Mouse (Mus musculus) brain, embryonic 14.5 days (tissue): Measurements from ENCODE around the gene Add2. TPM values are rescaled to one million over a fixed set of nuclear protein-coding genes. Genes with fewer than 3 reads are reported as not detected.

ENCODE experiments used
- DNase-seq: peaks from one replicate; pipeline ENCODE4 v3.0.0-alpha.2; 2011; ENCODE audit warnings: low read depth
- CTCF ChIP-seq: fragments of 200-500 bp; IDR thresholded peaks from 2 replicates; pipeline ENCODE4 v1.5.1; 2012; ENCODE audit warnings: inconsistent platforms, mild to moderate bottlenecking, moderate library complexity, borderline replicate concordance; ENCODE audit not compliant: insufficient read depth, insufficient read length; ENCODE audit errors: extremely low read depth
- POLR2A ChIP-seq: fragments of 200-500 bp; IDR thresholded peaks from 2 replicates; pipeline ENCODE4 v1.6.1; 2012; ENCODE audit warnings: mild to moderate bottlenecking, inconsistent platforms, borderline replicate concordance; ENCODE audit not compliant: poor library complexity, insufficient read depth, insufficient read length, severe bottlenecking; ENCODE audit errors: extremely low read depth
- polyA plus RNA-seq: library from polyadenylated mRNA; depleted of rRNA; stranded (reverse); fragments of >200 nt; gene quantifications from 2 replicates; pipeline ENCODE4 v1.2.3, GENCODE M21; 2012

Gene Add2
- polyA plus RNA-seq, 1 experiment, result 191 TPM

DNA sequence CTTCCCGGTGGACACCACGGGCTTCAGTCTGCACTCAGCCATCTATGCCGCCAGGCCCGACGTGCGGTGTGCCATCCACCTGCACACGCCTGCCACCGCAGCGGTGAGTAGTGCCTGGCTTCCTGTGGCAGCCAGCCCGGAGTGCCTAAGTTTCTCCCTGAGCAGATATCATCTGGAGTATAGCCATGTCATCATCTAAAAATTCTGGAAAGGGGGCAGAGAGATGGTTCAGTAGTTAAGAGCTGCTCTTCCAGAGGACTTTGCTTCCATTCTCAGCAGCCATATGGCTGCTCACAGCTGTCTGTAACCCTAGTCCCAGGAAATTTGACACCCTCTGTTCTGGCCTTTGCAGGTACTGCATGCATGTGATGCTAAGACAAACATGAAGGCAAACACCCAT is 68.3 kb downstream of the Add2 start:
- no peak for TF ChIP-seq POLR2A
- TF ChIP-seq CTCF, result no peak
- DNase-seq, result no peak

DNA sequence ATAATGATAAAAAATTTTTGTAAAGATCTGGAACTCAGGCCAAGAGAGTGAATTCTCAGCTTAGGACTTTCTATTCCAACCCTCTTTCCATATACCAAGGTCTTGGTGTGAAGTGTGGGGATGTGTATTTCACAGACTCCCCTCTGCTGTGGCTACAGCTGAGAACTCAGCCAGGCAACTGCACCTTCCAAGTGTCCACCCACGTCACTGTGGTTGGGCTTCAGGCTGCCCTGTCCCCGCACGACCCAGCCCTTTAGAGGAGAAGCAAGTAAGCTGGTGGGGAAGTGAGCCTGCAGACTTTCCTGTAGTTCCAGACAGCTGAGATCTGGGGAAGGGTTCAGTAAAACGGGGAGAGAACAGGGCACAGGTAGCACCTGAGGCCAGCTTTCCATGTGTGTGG is 68.7 kb downstream of the Add2 start:
- TF ChIP-seq CTCF, result no peak
- TF ChIP-seq POLR2A, result no peak

DNA sequence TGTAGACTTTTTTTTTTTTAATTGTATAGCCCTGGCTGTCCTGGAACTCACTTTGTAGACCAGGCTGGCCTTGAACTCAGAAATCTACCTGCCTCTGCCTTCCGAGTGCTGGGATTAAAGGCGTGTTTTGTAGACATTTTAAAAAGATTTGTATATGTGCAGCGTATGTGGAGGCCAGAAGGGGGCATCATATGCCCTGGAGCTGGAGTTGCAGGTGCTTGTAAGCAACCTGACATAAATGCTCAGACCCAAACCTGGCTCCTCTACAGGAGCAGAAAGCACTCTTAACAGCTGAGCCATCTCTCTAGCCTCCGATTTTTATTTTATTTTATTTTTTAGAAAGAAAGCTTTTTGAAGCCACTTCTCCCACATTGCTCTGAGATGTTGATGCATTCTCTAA is 70.5 kb downstream of the Add2 start:
- TF ChIP-seq CTCF (peak; percentile 30; the same call in 1 of the 2 replicates), POLR2A (no peak)
- DNase-seq, result peak; percentile 47

More for the DNA sequence above, 68.7 kb downstream of the Add2 start:
- no peak for DNase-seq

DNA sequence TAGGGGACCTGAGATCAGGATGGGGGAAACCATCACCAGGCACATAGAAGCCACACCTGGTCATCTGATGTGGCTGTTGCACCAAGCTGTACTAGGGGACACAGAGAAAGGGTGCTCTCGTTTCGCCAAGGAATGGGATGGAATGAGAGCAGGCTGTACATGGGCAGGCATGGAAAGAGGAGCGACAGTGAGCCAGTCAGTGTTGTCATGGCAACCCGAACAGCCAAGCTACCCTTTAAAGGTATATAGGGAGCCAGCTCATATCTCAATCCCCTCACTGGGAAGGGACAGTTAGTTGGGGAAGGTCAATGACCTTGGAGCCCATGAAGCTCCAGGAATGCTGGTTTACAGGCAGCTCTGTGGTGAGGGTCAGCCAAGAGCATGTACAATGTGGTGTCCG is 73.0 kb downstream of the Add2 start:
- no peak for TF ChIP-seq CTCF
- no peak for TF ChIP-seq POLR2A
- DNase-seq, result no peak

DNA sequence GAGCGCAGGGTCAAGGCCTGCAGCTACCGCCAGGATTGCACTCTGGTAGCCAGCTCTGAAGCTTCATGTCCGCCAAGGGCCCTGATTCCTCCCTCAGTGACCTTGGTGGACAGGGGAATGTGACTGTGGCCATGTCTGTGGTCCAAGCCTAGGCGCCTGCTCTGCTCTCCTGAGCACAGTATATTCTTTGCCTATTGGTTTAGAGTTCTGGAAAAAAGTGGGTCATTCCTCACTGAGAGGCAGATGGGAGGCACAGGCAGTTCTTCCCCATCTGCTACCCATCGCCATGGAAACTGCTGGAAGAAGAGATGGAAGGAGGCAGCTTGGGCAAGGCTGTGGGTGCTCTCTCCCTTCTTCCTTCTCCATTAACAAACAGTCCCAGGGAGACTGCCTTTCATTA is 74.4 kb downstream of the Add2 start:
- no peak for TF ChIP-seq CTCF
- peak; percentile 85 for DNase-seq

DNA sequence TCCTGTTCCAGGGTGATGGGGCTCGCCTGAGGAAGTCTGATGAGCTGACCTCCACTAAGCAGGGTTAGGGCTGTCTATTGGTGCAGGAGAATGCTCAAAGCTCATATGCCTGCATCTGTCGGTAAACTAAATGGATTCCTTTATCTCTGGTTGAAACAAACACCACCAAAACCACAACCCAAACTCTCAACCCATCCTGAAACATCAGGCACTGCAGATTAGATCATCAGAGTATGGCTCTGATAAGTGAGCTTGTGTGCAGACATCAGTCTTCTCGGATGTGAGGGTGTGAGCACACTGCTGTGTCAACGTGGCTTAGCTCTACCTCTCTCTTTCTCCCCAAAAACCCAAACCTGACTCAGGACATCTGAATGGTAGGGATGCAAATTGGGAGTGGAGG is 75.1 kb downstream of the Add2 start:
- DNase-seq, result no peak
- no peak for TF ChIP-seq CTCF
- TF ChIP-seq POLR2A, result no peak

DNA sequence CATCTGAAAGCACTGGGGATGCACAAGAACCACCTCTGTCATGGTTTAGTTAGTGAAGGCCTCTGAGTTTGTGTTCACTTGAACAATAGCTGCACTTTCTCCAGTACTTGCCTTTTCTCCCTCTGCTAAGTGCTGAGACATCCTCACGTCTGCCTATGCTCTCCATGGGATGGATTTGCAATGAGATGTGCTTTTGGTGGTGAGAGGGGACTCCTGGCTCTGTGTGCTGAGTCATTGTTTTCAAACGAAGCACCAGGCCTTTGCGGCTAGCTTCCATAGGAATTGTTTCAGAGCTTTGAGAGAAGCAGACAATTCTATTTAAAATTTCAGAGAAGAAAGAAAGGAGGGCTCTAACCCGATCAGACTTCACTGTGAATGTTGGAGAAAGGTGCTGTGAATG is 76.2 kb downstream of the Add2 start:
- no peak for DNase-seq
- no peak for TF ChIP-seq CTCF
- TF ChIP-seq POLR2A, result no peak

DNA sequence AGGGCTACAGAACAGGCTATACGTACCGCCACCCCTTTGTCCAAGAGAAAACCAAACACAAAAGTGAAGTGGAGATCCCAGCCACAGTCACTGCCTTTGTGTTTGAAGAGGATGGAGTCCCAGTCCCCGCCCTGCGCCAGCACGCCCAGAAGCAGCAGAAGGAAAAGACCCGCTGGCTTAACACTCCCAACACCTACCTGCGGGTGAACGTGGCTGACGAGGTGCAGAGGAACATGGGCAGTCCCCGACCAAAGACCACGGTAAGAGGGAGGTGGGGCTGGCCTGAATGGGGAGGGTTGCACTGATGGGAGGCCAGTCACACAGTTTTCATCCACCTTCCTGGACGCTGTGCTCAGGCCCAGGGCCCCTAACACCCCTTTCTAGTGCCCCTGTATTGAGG is 77.6 kb downstream of the Add2 start:
- no peak for DNase-seq
- TF ChIP-seq CTCF (no peak), POLR2A (no peak)

DNA sequence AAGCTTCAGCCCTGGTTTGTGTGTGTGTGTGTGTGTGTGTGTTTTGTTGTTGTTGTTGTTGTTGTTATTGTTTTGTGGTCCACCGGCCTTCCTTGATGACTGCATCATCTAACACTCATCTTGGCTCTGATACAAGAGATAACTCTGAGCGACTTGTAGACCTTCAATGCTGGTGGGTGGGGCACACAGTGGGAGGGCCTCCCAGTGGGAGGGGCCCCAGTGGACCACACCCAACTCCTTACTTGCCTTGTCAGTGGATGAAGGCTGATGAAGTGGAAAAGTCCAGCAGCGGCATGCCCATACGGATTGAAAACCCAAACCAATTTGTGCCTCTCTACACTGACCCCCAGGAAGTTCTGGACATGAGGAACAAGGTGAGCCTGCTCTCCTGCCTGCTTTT is 78.6 kb downstream of the Add2 start:
- TF ChIP-seq POLR2A (no peak), CTCF (no peak)
- DNase-seq, result no peak

DNA sequence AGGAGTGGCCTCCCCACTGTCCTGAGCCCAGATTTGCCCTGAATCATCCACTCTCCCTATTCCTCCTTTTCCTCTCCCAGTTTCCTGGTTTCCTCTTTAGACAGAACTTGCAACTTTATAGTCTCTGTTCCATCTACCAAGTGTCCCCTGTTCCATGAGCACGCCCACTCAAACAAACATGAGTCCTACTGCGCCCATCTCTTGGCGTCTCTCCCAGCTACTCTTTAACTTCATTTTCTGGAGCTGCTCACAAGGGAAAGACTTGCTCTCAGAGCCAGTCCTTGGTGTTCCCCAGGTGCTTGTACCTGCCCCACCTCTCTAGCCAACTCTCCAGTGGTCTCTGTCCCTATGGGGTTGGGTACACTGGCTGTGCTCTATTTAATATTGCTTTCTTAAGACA is 87.4 kb downstream of the Add2 start:
- TF ChIP-seq POLR2A (no peak), CTCF (no peak)
- DNase-seq, result no peak

DNA sequence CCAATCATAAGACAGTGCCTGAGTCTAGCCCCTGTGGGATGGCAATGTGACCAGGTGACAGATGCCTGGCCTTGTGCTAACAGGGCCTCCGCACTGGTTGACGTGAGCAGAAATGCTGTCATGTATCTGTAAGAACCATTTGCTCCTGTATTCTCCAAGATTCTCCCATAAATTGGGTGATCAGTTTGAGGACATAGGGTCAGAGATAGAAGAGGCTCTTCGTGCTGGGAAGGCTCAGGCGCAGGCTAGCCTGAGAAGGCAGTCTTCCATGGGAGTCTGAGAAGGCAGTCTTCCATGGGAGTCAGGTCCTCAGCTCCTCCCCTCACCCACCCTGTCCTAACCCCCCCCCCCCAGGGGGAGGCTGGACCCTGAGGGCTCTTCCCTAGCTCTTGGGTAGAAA is 94.6 kb downstream of the Add2 start:
- TF ChIP-seq CTCF, result no peak

DNA sequence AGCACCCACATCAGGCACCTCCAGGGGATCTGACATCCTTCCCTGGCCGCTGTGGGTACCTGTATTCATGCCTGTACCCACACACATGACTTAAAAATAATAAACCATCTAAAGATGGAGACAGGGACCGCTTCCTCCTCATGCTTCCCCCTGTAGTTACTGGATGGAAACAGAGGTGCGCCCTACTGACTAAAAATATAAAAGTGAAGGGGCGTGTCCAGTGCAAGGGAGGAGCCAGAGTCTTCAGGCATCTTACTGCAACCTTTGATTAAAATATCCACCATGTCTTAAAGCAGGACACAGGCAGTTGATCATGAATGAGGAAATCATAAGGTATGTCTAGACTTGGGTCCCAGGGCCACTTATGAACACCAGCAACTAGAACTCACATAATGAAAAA is 97.3 kb downstream of the Add2 start:
- no peak for DNase-seq
- TF ChIP-seq POLR2A (no peak), CTCF (no peak)

More for the DNA sequence above, 94.6 kb downstream of the Add2 start:
- DNase-seq, result no peak

DNA sequence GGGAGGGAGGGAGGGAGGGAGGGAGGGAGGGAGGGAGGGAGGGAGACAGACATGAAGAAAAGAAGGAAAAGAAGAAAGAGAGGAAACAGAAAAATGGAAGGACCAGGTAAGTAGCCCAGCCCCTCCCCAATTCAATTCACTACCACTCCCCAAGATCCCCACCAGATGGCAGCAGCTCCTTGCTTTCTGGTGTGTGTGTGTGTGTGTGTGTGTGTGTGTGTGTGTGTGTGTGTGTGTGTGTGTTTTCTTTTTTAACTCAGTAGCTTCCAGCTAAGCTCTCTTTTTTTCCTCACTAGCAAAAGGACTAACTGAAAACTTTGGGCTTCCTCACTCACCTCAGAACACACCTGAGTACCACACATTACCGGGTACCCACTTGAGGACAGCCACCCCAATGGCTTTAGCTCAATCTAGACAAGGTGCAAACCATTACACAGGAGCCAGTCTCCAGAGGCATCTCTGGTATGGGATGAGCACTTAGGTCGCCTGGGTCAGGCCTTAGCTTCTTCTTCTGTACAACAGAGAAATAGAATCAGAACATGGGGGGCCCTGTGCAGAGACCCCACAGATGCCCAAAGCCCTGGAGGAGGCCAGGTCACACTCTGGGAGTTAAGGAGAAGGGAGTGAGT is 98.6 kb downstream of the Add2 start:
- TF ChIP-seq CTCF (peak; percentile 74), POLR2A (no peak)
- DNase-seq, result peak; percentile 85
